Mouse (Mus musculus) lung, postnatal 25 days (tissue): ENCODE results near the gene Olfr196.
"Not testable (repeated sequence)": the region's sequence is repeated elsewhere in the genome, so short reads cannot be mapped to it uniquely, and the experiment has no call there.

Experiments used
- DNase-seq: peaks from one replicate; pipeline ENCODE4 v3.0.0; 2022; ENCODE audit warnings: low spot score

Gene Olfr196

GRCm38 (mm10) chr16:59170354-59170753 is at the start of gene Olfr196:
TSS of gene Olfr196 (minus strand) at chr16:59170454.
- no peak for DNase-seq

- not testable (repeated sequence) for DNase-seq
Measured at GRCm38 (mm10) chr16:59219667-59220066, 49.4 kb upstream of the Olfr196 start, which contains the start of gene Olfr199. TSS of gene Olfr199 (minus strand) at chr16:59219767.

GRCm38 (mm10) chr16:59217861-59218260 is 47.6 kb upstream of the Olfr196 start:
- not testable (repeated sequence) for DNase-seq

GRCm38 (mm10) chr16:59203433-59203832 is 33.2 kb upstream of the Olfr196 start, which contains the start of gene Olfr198:
TSS of gene Olfr198 (minus strand) at chr16:59203533.
- DNase-seq, result not testable (repeated sequence)

GRCm38 (mm10) chr16:59151996-59152395 is 18.3 kb downstream of the Olfr196 start:
- DNase-seq, result no peak

GRCm38 (mm10) chr16:59146746-59147145 is 23.5 kb downstream of the Olfr196 start, which contains the start of gene Olfr195:
TSS of gene Olfr195 (plus strand) at chr16:59147046.
- no peak for DNase-seq

GRCm38 (mm10) chr16:59141105-59141504 is 29.1 kb downstream of the Olfr196 start:
- peak; percentile 12 for DNase-seq

GRCm38 (mm10) chr16:59130740-59131139 is 39.5 kb downstream of the Olfr196 start:
- no peak for DNase-seq

- DNase-seq, result no peak
Measured at GRCm38 (mm10) chr16:59120969-59121368, 49.3 kb downstream of the Olfr196 start, which contains the start of gene Olfr194. TSS of gene Olfr194 (minus strand) at chr16:59121069.
